Mouse (Mus musculus): ENCODE measurements around the gene Kif28. TPM values are rescaled to one million over a fixed set of nuclear protein-coding genes. Genes with fewer than 3 reads are reported as not detected.

Gene Kif28
- polyA plus RNA-seq, 1 experiment = not detected

DNA sequence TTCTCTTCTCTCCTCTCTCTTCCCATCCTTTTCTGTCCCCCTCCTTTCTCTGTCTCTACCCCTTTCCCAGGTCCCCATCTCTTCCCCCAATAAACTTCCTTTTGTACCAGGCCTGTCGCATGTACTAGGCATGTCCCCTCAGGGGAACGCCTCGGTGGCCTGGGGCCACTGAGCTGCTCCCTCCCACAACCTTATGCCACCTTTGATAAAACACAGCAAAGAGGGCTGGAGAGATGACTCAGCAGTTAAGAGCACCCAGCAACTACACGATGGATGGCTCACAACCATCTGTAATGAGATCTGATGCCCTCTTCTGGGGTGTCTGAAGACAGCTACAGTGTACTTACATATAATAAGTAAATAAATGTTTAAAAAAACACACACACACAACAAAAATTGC, 29.3 kb downstream of the Kif28 start:
- TF ChIP-seq GATA1 (IDR thresholded peaks at IDR 0.05; ENCODE audit: low read length) = peak; percentile 20

- TF ChIP-seq GATA1 (IDR thresholded peaks at IDR 0.05; ENCODE audit: low read length) = no peak
These were observed 31.7 kb downstream of the Kif28 start for GRCm38 (mm10) chr1:179713367-179713766.

- TF ChIP-seq GATA1 (IDR thresholded peaks at IDR 0.05; ENCODE audit: low read length) = no peak
These were observed 32.4 kb downstream of the Kif28 start for GRCm38 (mm10) chr1:179712658-179713057.

- no peak for TF ChIP-seq GATA1 (IDR thresholded peaks at IDR 0.05; ENCODE audit: low read length)
These were observed 34.3 kb downstream of the Kif28 start for GRCm38 (mm10) chr1:179710739-179711138.

GRCm38 (mm10) chr1:179709390-179709789, 35.7 kb downstream of the Kif28 start:
- TF ChIP-seq GATA1 (IDR thresholded peaks at IDR 0.05; ENCODE audit: low read length) = no peak

GRCm38 (mm10) chr1:179705154-179705553, 39.9 kb downstream of the Kif28 start:
- no peak for TF ChIP-seq GATA1 (IDR thresholded peaks at IDR 0.05; ENCODE audit: low read length)

DNA sequence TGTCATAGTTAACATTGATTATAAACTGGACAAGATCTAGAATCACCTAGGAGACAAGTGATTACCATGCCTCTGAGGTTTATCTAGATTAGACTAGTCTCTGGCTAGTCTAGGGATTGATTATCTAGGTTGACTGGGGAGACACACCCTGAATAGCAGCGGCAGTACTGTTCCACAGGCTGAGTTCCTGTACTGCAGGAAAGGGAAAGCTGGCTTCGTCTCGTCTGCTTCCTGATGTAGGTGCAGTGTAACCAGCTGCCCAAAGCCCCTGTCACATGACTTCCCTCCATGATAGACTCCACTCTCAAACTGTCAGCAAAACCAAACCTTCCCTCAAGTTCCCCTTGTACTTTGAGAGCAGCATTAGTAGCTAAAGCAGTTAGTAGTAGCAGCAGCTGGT, 40.9 kb downstream of the Kif28 start:
- TF ChIP-seq GATA1 (IDR thresholded peaks at IDR 0.05; ENCODE audit: low read length) = peak; percentile 66

- no peak for TF ChIP-seq GATA1 (IDR thresholded peaks at IDR 0.05; ENCODE audit: low read length)
These were observed 55.6 kb downstream of the Kif28 start for GRCm38 (mm10) chr1:179689479-179689878.

DNA sequence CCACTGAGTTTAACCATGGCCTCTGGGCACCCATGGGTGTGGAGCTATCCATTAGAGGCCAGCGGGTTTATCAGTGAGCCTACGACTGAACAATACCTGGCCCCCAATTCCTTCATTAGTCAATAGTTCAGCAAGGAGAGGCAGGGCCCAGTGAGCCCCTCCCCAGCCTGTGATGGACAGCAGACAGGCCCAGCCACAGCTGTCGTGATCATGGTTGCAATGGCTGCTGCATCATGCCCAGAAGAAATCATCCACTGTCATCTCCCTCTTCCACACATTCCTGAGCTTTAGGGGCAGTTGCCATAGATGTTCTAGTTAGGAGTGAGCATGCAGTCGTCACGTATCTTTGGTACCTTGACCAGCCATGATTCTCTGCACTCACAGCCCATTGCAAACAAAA, 56.2 kb downstream of the Kif28 start:
- no peak for TF ChIP-seq GATA1 (IDR thresholded peaks at IDR 0.05; ENCODE audit: low read length)

DNA sequence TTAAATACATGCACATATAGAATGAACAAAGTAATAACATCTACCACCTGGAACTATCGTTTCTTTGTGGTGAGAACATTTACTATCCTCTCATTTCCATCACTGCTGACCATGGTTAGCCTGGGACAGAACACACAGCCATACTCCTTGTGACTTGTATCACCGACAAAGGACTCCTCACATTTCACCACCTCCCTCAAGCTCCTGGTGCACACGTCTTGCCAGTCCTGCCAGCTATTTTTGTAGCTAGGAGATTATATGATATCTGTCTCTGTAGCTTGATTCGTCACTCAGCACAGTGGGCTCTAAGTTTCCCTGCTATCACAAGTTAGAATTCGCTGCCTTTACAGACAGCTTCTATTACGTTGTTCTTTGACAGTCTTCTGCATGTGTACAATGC, 56.7 kb downstream of the Kif28 start:
- TF ChIP-seq GATA1 (IDR thresholded peaks at IDR 0.05; ENCODE audit: low read length) = no peak

GRCm38 (mm10) chr1:179687966-179688365, 57.1 kb downstream of the Kif28 start:
- TF ChIP-seq GATA1 (IDR thresholded peaks at IDR 0.05; ENCODE audit: low read length) = no peak

- TF ChIP-seq GATA1 (IDR thresholded peaks at IDR 0.05; ENCODE audit: low read length) = no peak
These were observed 57.8 kb downstream of the Kif28 start for GRCm38 (mm10) chr1:179687305-179687704.

DNA sequence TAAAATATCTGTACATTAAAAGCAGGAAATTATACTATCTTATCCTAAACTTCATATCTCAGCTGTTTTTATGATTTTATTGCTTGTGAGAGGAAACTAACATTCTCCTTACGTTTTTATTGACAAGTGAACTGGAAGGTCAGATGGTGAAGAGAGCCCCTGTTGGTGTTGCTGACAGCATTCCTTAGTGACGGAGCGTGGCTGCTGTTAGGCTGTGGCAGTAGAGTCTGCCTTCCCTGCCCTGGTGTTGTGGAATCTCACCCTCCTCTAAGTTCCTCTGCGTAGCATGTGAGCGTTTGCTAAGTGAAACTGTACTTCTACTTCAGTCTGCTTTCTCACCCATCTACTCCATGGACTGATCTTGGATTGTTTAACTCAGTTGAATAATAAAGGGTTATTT, 58.3 kb downstream of the Kif28 start:
- TF ChIP-seq GATA1 (IDR thresholded peaks at IDR 0.05; ENCODE audit: low read length) = no peak

GRCm38 (mm10) chr1:179686348-179686747, 58.7 kb downstream of the Kif28 start:
- no peak for TF ChIP-seq GATA1 (IDR thresholded peaks at IDR 0.05; ENCODE audit: low read length)

DNA sequence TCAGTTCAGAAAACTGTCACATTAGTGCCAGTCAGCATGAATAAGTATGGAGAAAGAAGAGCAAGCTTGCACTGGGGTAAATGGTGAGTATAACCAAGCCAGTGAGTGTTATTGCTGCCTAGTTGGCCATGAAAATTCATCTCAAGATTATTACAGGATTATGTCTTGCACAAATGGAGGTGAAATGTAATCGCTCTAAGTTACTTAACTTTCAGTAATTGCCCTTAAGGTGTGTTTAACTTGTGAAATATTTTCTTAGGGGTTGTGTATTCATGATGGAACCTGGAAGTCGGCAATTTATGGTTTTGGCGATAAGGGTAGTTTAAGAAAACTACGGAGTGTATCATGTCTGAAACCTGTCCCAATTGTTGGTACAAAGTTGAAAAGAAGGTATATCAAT, 65.7 kb downstream of the Kif28 start:
- no peak for TF ChIP-seq GATA1 (IDR thresholded peaks at IDR 0.05; ENCODE audit: low read length)

GRCm38 (mm10) chr1:179677031-179677430, 68.0 kb downstream of the Kif28 start:
- TF ChIP-seq GATA1 (IDR thresholded peaks at IDR 0.05; ENCODE audit: low read length) = no peak

GRCm38 (mm10) chr1:179674355-179674754, 70.7 kb downstream of the Kif28 start:
- TF ChIP-seq GATA1 (IDR thresholded peaks at IDR 0.05; ENCODE audit: low read length) = no peak

- TF ChIP-seq GATA1 (IDR thresholded peaks at IDR 0.05; ENCODE audit: low read length) = no peak
These were observed 76.1 kb downstream of the Kif28 start for GRCm38 (mm10) chr1:179668836-179669537.

Data from G1E-ER4 (cell line).